Mouse (Mus musculus): ENCODE measurements around the gene Cmas. TPM values are rescaled to one million over a fixed set of nuclear protein-coding genes. Genes with fewer than 3 reads are reported as not detected.

Gene Cmas
- polyA plus RNA-seq, 2 experiments = 54.5 to 88.7 TPM

GRCm38 (mm10) chr6:142793468-142793867 is 37.0 kb downstream of the Cmas start:
- no peaks in the 10 kb centered on the region for H3K4me1 ChIP-seq (ENCODE audit: control insufficient read depth, insufficient read depth, low read length)
- WGBS = 67% methylated on average over 7 of the region's 7 CpGs
- no peak for DNase-seq (ENCODE audit: low spot score)

DNA sequence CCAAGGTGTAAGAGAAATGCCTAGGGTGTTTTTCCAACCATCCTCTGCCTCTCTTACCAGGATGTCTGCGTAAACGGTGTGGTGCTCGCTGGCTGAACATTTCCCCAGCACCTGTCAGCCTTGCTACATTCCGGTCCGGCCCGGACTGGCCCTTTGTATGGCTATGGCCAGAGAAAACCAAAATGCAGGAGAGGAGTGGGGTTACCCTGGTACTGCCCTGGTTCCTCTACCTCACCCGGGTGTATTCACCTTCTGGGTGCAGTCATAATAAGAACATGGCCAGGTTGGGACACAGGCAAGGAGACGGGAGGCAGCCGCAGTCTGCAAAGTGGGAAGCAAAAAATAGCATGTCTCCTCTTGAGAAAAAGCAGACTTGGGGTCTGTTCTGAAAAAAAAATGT is 38.6 kb downstream of the Cmas start:
- Histone ChIP-seq H3K4me2 (replicated peaks; ENCODE audit: low read depth, low read length, severe bottlenecking) (no peak overlapping the region), H3K9ac (ENCODE audit: low read depth, low read length, severe bottlenecking) (no peak overlapping the region), H3K4me3 (replicated peaks; ENCODE audit: low read length) (no peak overlapping the region), H3K36me3 (ENCODE audit: control insufficient read depth, insufficient read depth, low read length) (no peaks in the 10 kb centered on the region), H3K4me1 (ENCODE audit: control insufficient read depth, insufficient read depth, low read length) (no peaks in the 10 kb centered on the region), H3K27ac (replicated peaks; ENCODE audit: low read depth, low read length) (no peak overlapping the region), H3K9me3 (ENCODE audit: control insufficient read depth, low read length) (no peaks in the 10 kb centered on the region), H3K27me3 (ENCODE audit: control insufficient read depth, insufficient read depth, low read length) (no peaks in the 10 kb centered on the region)
- DNase-seq (ENCODE audit: low spot score) (no peak), ATAC-seq (ENCODE audit: low FRiP score, low read depth) (no peak)
- 86% methylated on average over 9 of the region's 9 CpGs for WGBS
- no peak for TF ChIP-seq POLR2A (IDR thresholded peaks at IDR 0.05; ENCODE audit: borderline replicate concordance, extremely low read depth, insufficient read depth, insufficient read length)

More at GRCm38 (mm10) chr6:142793468-142793867, 37.0 kb downstream of the Cmas start:
- H3K36me3 ChIP-seq (ENCODE audit: control insufficient read depth, insufficient read depth, low read length) = no peaks in the 10 kb centered on the region
- no peaks in the 10 kb centered on the region for H3K27me3 ChIP-seq (ENCODE audit: control insufficient read depth, insufficient read depth, low read length)
- H3K9me3 ChIP-seq (ENCODE audit: control insufficient read depth, low read length) = no peaks in the 10 kb centered on the region
- no peak overlapping the region for H3K4me3 ChIP-seq (replicated peaks; ENCODE audit: low read length)
- no peak overlapping the region for H3K9ac ChIP-seq (ENCODE audit: low read depth, low read length, severe bottlenecking)
- H3K27ac ChIP-seq (replicated peaks; ENCODE audit: low read depth, low read length) = no peak overlapping the region
- no peak for ATAC-seq (ENCODE audit: low FRiP score, low read depth)
- no peak for TF ChIP-seq POLR2A (IDR thresholded peaks at IDR 0.05; ENCODE audit: borderline replicate concordance, extremely low read depth, insufficient read depth, insufficient read length)
- no peak overlapping the region for H3K4me2 ChIP-seq (replicated peaks; ENCODE audit: low read depth, low read length, severe bottlenecking)

- no peak overlapping the region for H3K4me3 ChIP-seq (replicated peaks; ENCODE audit: low read length)
- 71% methylated on average over 15 of the region's 15 CpGs for WGBS
- H3K9me3 ChIP-seq (ENCODE audit: control insufficient read depth, low read length) = no peaks in the 10 kb centered on the region
- H3K4me1 ChIP-seq (ENCODE audit: control insufficient read depth, insufficient read depth, low read length) = no peaks in the 10 kb centered on the region
- H3K27me3 ChIP-seq (ENCODE audit: control insufficient read depth, insufficient read depth, low read length) = no peaks in the 10 kb centered on the region
- H3K36me3 ChIP-seq (ENCODE audit: control insufficient read depth, insufficient read depth, low read length) = no peaks in the 10 kb centered on the region
- DNase-seq (ENCODE audit: low spot score) (no peak), ATAC-seq (ENCODE audit: low FRiP score, low read depth) (no peak)
- TF ChIP-seq POLR2A (IDR thresholded peaks at IDR 0.05; ENCODE audit: borderline replicate concordance, extremely low read depth, insufficient read depth, insufficient read length) = no peak
- no peak overlapping the region for H3K9ac ChIP-seq (ENCODE audit: low read depth, low read length, severe bottlenecking)
- no peak overlapping the region for H3K27ac ChIP-seq (replicated peaks; ENCODE audit: low read depth, low read length)
- H3K4me2 ChIP-seq (replicated peaks; ENCODE audit: low read depth, low read length, severe bottlenecking) = no peak overlapping the region
Observed at GRCm38 (mm10) chr6:142795655-142796441, 39.4 kb downstream of the Cmas start.

DNA sequence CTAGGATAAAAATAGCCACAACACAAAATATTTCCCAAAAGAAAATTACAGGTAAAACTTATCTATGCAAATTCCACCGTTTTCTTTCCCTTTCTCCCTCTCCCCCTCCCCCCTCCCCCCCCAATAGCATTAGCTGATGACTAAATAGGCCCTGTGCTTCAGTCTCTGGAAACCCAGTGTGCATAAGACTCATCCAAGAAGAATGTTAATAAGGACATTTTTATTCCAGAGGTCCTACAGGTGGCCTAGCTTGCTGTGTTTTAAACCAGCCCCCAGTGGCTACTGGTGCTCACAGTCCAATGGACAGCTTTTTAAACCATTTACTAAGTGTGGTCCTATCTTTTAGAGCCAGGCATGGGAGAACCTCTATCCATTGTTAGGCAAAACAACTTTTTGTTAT is 41.5 kb downstream of the Cmas start:
- TF ChIP-seq POLR2A (IDR thresholded peaks at IDR 0.05; ENCODE audit: borderline replicate concordance, extremely low read depth, insufficient read depth, insufficient read length) = no peak
- DNase-seq (ENCODE audit: low spot score) (no peak), ATAC-seq (ENCODE audit: low FRiP score, low read depth) (no peak)
- Histone ChIP-seq H3K27me3 (ENCODE audit: control insufficient read depth, insufficient read depth, low read length) (no peaks in the 10 kb centered on the region), H3K36me3 (ENCODE audit: control insufficient read depth, insufficient read depth, low read length) (no peaks in the 10 kb centered on the region), H3K4me1 (ENCODE audit: control insufficient read depth, insufficient read depth, low read length) (no peaks in the 10 kb centered on the region), H3K4me2 (replicated peaks; ENCODE audit: low read depth, low read length, severe bottlenecking) (no peak overlapping the region), H3K9ac (ENCODE audit: low read depth, low read length, severe bottlenecking) (no peak overlapping the region), H3K9me3 (ENCODE audit: control insufficient read depth, low read length) (no peaks in the 10 kb centered on the region), H3K27ac (replicated peaks; ENCODE audit: low read depth, low read length) (no peak overlapping the region), H3K4me3 (replicated peaks; ENCODE audit: low read length) (no peak overlapping the region)
- WGBS = 79% methylated on average over 1 of the region's 1 CpGs

GRCm38 (mm10) chr6:142798837-142799236 is 42.4 kb downstream of the Cmas start:
- Histone ChIP-seq H3K9ac (ENCODE audit: low read depth, low read length, severe bottlenecking) (no peak overlapping the region), H3K4me3 (replicated peaks; ENCODE audit: low read length) (no peak overlapping the region), H3K36me3 (ENCODE audit: control insufficient read depth, insufficient read depth, low read length) (no peaks in the 10 kb centered on the region), H3K4me2 (replicated peaks; ENCODE audit: low read depth, low read length, severe bottlenecking) (no peak overlapping the region), H3K27me3 (ENCODE audit: control insufficient read depth, insufficient read depth, low read length) (no peaks in the 10 kb centered on the region), H3K4me1 (ENCODE audit: control insufficient read depth, insufficient read depth, low read length) (no peaks in the 10 kb centered on the region), H3K9me3 (ENCODE audit: control insufficient read depth, low read length) (no peaks in the 10 kb centered on the region), H3K27ac (replicated peaks; ENCODE audit: low read depth, low read length) (no peak overlapping the region)
- no peak for ATAC-seq (ENCODE audit: low FRiP score, low read depth)
- TF ChIP-seq POLR2A (IDR thresholded peaks at IDR 0.05; ENCODE audit: borderline replicate concordance, extremely low read depth, insufficient read depth, insufficient read length) = no peak
- 84% methylated on average over 9 of the region's 9 CpGs for WGBS
- DNase-seq (ENCODE audit: low spot score) = no peak

Data from limb, embryonic 14.5 days (tissue).